10 mouse cellular contexts compared by ENCODE assay signal in the genomic region with DNA sequence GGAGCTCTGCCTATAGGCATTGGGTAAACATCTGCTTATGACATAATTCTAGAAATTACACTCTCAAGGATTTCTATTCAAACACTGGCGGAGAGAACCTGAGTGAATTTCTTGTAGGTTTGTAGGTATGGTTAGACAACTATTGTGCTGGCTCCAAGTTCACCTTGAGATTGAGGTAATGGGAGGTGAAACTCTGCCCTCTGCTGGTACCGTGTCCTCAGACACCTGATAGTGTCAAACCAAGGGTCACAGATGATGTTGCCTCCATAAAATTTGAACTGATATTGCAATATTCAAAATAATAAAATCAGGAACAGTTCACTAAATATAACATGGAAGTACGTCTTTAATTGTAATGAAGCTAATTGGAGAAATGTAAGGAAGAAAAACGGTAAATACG. TPM values are rescaled to one million over a fixed set of nuclear protein-coding genes. Genes with fewer than 3 reads are reported as not detected.
DNase-seq lines count a peak whose midpoint lies in the region; ATAC-seq and TF ChIP-seq lines count a peak whose summit lies in the region.
"Had no signal": no experiment of that assay in that cellular context is flagged by ENCODE, and none has a peak within 500 bp of the region (broad histone marks: within the 10 kb centered on the region; RNA-seq: fewer than 3 reads in every experiment).

No protein-coding gene starts in this region.

- TF ChIP-seq CTCF in gastrocnemius, adult 2 months (IDR thresholded peaks at IDR 0.05): peak; percentile 30; the same call in 1 of the 2 replicates
- no peak for TF ChIP-seq CTCF in thymus, adult 2 months (IDR thresholded peaks at IDR 0.05; ENCODE audit: borderline replicate concordance, control insufficient read depth, extremely low read depth, insufficient read depth, low read length, poor library complexity)

- H3K27ac ChIP-seq in gastrocnemius, adult 2 months: no peak overlapping the region
- H3K27ac ChIP-seq in thymus, adult 2 months (ENCODE audit: control insufficient read depth, insufficient read depth, low read length): no peak overlapping the region

- H3K27me3 ChIP-seq in thymus, adult 2 months (ENCODE audit: control insufficient read depth, insufficient read depth, low read length): no peaks in the 10 kb centered on the region

- no peaks in the 10 kb centered on the region for H3K4me1 ChIP-seq in thymus, adult 2 months (replicated peaks; ENCODE audit: control insufficient read depth, insufficient read depth, low read length)

- peak; percentile 80 to 81 for ATAC-seq in hematopoietic stem cell, adult 5-6 weeks (replicated peaks in 1 of 2; ENCODE audit: insufficient read depth in 1 of 2, low FRiP score in 2 of 2, low TSS enrichment in 1 of 2, low read depth in 1 of 2, poor library complexity in 2 of 2, severe bottlenecking in 2 of 2)

- 67% methylated on average over 5 of the region's 5 CpGs for WGBS in thymus, adult 2 months

- DNase-seq in gastrocnemius, adult 2 months: no peak
- no peak for DNase-seq in gastrocnemius, postnatal 25 days
- peak; percentile 30 for DNase-seq in thymus, adult 2 months
- DNase-seq in thymus, adult 18-20 months: no peak
- peak; percentile 17 to 23 for DNase-seq in thymus, postnatal 36 days
- no peak for DNase-seq in urinary bladder, postnatal 25 days (ENCODE audit: low spot score)
- no peak for DNase-seq in left cerebral cortex, adult 18-20 months (ENCODE audit: low spot score in 2 of 2)
- DNase-seq: right cerebral cortex, postnatal 14 days had no signal

- no peaks in the 10 kb centered on the region for H3K36me3 ChIP-seq in thymus, adult 2 months (ENCODE audit: control insufficient read depth, insufficient read depth, low read length)

- no peak overlapping the region for H3K4me3 ChIP-seq in gastrocnemius, adult 2 months
- H3K4me3 ChIP-seq in thymus, adult 2 months (ENCODE audit: control insufficient read depth, insufficient read depth, low read length): no peak overlapping the region

- no peak for TF ChIP-seq POLR2A in thymus, adult 2 months (IDR thresholded peaks at IDR 0.05; ENCODE audit: control insufficient read depth, extremely low read depth, insufficient read depth, low read length, poor library complexity)

- intact Hi-C loops in gastrocnemius, adult 2 months (cut with DNase I): no loop called here

RNA-seq across cellular contexts. Expression of a gene that starts 32.3 kb away (rescaled TPM):
- not detected for total RNA-seq in gastrocnemius, adult 2 months (2021)
- total RNA-seq in gastrocnemius, postnatal 25 days (2021): under 1 TPM in 1 of 2 experiments, not detected in 1; 0.15 TPM
- polyA plus RNA-seq in thymus, adult 2 months (2012; rRNA removed): not detected in 2 replicates
- total RNA-seq in hematopoietic stem cell, adult 5-6 weeks (2017): not detected in 2 replicates
- total RNA-seq in left cerebral cortex, adult 18-20 months (2021): under 1 TPM; 0.16 to 0.21 TPM
- total RNA-seq: ES-E14 had no signal

RNA-seq across cellular contexts. Expression of a gene that starts 59.1 kb away (rescaled TPM):
- not detected for total RNA-seq in gastrocnemius, adult 2 months (2021)
- total RNA-seq in gastrocnemius, postnatal 25 days (2021): under 1 TPM in 1 of 2 experiments, not detected in 1; 0.24 TPM
- polyA plus RNA-seq in thymus, adult 2 months (2012; rRNA removed): not detected in 2 replicates
- not detected in 2 replicates for total RNA-seq in hematopoietic stem cell, adult 5-6 weeks (2017)
- under 1 TPM in 1 of 2 experiments, not detected in 1; 0.14 TPM for total RNA-seq in left cerebral cortex, adult 18-20 months (2021)
- total RNA-seq: ES-E14 had no signal

Comparison
In these comparisons a context has a peak if more than half of its experiments do, and no peak if none do; other contexts are left out.
1. DNase-seq: peak in thymus, adult 2 months (single experiment) and thymus, postnatal 36 days (2 of 2); none in gastrocnemius, adult 2 months (single experiment), gastrocnemius, postnatal 25 days (single experiment), thymus, adult 18-20 months (0 of 2), urinary bladder, postnatal 25 days (single experiment) and left cerebral cortex, adult 18-20 months (0 of 2).